Mouse (Mus musculus): ENCODE data around the gene Cwh43. TPM values are rescaled to one million over a fixed set of nuclear protein-coding genes. Genes with fewer than 3 reads are reported as not detected.

Cwh43 gene
- polyA plus RNA-seq, 1 experiment from 2014 or later, result 0.09 TPM

DNA sequence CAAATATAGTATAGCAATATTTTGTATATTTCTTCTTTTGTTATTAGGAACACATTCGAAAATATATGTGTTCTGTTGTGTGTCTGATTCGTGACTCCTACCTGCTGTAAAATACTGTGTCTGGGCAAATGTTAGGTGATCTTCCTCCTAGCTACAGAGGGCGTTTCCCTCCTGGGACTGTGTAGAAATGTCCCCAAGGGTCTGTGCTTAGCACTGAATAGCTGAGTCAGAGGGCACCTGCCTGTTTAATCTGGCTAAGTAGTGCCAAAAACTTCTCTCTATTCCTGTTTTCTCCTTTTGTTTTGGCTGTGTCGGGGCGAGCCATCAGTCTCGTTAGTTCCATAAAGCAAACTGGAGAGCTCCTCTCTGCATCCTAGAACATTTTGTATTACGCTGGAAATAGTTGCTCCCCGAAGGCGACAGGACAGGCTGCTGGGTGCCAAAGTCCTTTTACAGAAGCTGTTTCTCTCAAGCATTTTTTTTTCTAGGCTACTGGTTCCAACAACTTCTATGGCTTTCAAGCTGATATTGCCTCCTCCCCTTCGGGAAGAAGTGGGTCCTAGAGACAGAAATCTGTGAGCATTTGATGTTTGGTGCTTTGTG is 36.9 kb upstream of the Cwh43 start:
- H3K4me3 ChIP-seq (ENCODE audit: low read length), result no peak overlapping the region
- no peaks in the 10 kb centered on the region for H3K27me3 ChIP-seq (ENCODE audit: control insufficient read depth, insufficient read depth, low read length)
- no peak overlapping the region for H3K4me2 ChIP-seq (replicated peaks; ENCODE audit: low read depth, low read length)
- no peak overlapping the region for H3K9ac ChIP-seq (ENCODE audit: low read depth, low read length)
- no peak for ATAC-seq (ENCODE audit: low FRiP score, low TSS enrichment)
- H3K4me1 ChIP-seq (ENCODE audit: control insufficient read depth, insufficient read depth, low read length), result no peaks in the 10 kb centered on the region
- no peaks in the 10 kb centered on the region for H3K9me3 ChIP-seq (ENCODE audit: control insufficient read depth, low read length)
- H3K27ac ChIP-seq (ENCODE audit: low read depth, low read length), result no peak overlapping the region
- H3K36me3 ChIP-seq (ENCODE audit: control insufficient read depth, insufficient read depth, low read length), result no peaks in the 10 kb centered on the region
- WGBS, result 77% methylated on average over 10 of the region's 10 CpGs

DNA sequence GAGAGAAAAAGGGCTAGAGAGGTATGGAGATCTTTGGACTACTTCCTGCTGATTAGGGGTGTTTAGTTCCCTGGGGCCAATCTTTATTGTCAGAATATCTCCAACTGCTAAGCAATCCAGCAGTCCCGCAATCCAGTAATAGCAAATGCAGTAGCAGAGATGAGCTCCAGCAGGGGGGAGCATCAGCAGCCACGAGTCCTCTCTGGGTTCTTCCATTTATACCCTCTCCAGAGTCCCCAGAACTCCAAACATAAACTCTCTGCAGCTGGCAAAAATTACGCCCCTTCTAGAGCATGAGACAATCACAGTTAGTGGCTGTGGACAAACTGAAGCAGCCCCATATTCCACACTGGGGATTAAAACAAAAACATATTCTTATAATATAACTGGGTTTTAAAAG is 36.1 kb upstream of the Cwh43 start:
- H3K4me2 ChIP-seq (replicated peaks; ENCODE audit: low read depth, low read length), result no peak overlapping the region
- ATAC-seq (ENCODE audit: low FRiP score, low TSS enrichment), result no peak
- H3K9ac ChIP-seq (ENCODE audit: low read depth, low read length), result no peak overlapping the region
- H3K9me3 ChIP-seq (ENCODE audit: control insufficient read depth, low read length), result no peaks in the 10 kb centered on the region
- H3K4me3 ChIP-seq (ENCODE audit: low read length), result no peak overlapping the region
- H3K4me1 ChIP-seq (ENCODE audit: control insufficient read depth, insufficient read depth, low read length), result no peaks in the 10 kb centered on the region
- H3K27me3 ChIP-seq (ENCODE audit: control insufficient read depth, insufficient read depth, low read length), result no peaks in the 10 kb centered on the region
- no peaks in the 10 kb centered on the region for H3K36me3 ChIP-seq (ENCODE audit: control insufficient read depth, insufficient read depth, low read length)
- 69% methylated on average over 3 of the region's 3 CpGs for WGBS
- H3K27ac ChIP-seq (ENCODE audit: low read depth, low read length), result no peak overlapping the region

DNA sequence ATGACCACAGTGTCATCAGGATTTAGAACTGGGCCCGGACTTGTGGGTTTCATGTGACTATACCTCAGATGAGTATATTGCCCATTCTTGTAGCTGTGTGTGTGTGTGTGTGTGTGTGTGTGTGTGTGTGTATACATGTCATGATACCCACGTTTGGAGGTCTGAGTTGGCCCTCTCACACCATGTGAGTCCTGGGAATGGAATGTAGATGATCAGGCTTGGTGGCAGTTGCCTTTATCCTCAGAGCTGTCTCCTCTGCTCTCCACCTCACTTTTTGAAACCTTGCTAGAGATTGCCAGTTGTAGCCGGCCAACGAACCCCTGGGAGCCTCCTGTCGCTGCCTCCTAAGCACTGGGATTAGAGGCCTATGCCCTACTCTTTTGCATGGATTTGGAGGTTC is 33.3 kb upstream of the Cwh43 start:
- WGBS, result 73% methylated on average over 5 of the region's 5 CpGs
- no peaks in the 10 kb centered on the region for H3K27me3 ChIP-seq (ENCODE audit: control insufficient read depth, insufficient read depth, low read length)

DNA sequence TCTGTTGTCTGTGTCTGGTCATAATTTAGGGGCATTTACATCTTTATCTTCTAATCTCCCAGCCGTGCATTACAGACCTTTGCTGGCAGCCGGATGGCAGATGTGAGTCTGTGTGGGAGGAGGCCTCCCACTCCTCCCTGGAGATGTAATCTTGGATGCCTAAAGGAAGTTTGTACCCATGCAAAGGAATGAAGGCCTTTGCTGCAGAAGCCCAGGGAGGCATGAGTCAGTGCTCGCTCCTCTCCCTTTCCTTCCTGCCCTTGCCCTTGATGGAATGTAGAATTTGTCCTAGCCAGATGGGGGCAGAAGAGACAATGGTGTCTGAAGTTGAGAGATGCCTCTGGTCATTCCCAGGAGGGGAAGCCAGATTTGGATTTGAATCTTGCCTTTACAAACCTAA is 32.7 kb upstream of the Cwh43 start:
- H3K4me1 ChIP-seq (ENCODE audit: control insufficient read depth, insufficient read depth, low read length), result no peaks in the 10 kb centered on the region
- H3K27ac ChIP-seq (ENCODE audit: low read depth, low read length), result no peak overlapping the region
- ATAC-seq (ENCODE audit: low FRiP score, low TSS enrichment), result peak; percentile 45; the same call in 1 of the 2 replicates
- no peak overlapping the region for H3K4me2 ChIP-seq (replicated peaks; ENCODE audit: low read depth, low read length)
- 12% methylated on average over 3 of the region's 3 CpGs for WGBS
- no peak overlapping the region for H3K4me3 ChIP-seq (ENCODE audit: low read length)
- H3K9ac ChIP-seq (ENCODE audit: low read depth, low read length), result no peak overlapping the region
- H3K9me3 ChIP-seq (ENCODE audit: control insufficient read depth, low read length), result no peaks in the 10 kb centered on the region
- no peaks in the 10 kb centered on the region for H3K27me3 ChIP-seq (ENCODE audit: control insufficient read depth, insufficient read depth, low read length)
- H3K36me3 ChIP-seq (ENCODE audit: control insufficient read depth, insufficient read depth, low read length), result no peaks in the 10 kb centered on the region

More for the DNA sequence above, 33.3 kb upstream of the Cwh43 start:
- no peaks in the 10 kb centered on the region for H3K4me1 ChIP-seq (ENCODE audit: control insufficient read depth, insufficient read depth, low read length)
- no peaks in the 10 kb centered on the region for H3K9me3 ChIP-seq (ENCODE audit: control insufficient read depth, low read length)
- ATAC-seq (ENCODE audit: low FRiP score, low TSS enrichment), result no peak
- H3K36me3 ChIP-seq (ENCODE audit: control insufficient read depth, insufficient read depth, low read length), result no peaks in the 10 kb centered on the region
- no peak overlapping the region for H3K4me3 ChIP-seq (ENCODE audit: low read length)
- no peak overlapping the region for H3K4me2 ChIP-seq (replicated peaks; ENCODE audit: low read depth, low read length)
- no peak overlapping the region for H3K27ac ChIP-seq (ENCODE audit: low read depth, low read length)
- H3K9ac ChIP-seq (ENCODE audit: low read depth, low read length), result no peak overlapping the region

DNA sequence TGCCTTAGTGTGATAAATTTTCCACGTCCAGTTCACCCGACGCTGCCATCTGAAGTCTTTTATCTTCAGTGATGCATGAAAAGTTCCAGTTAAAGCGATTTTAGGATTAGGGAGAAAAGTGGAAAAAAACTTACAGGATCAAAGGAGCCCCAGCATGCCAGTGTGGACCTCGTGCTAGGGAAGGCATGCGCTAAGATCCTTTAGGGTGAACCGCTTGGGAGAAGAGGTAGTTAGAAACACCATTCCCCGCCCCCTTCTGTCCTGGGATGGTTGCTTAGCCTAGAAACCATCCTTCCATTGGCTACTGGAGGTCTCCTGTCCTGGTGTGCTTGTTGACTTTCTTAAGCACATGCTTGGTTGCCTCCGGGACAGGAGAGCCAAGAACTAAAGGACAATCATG is 29.8 kb upstream of the Cwh43 start:
- no peaks in the 10 kb centered on the region for H3K9me3 ChIP-seq (ENCODE audit: control insufficient read depth, low read length)
- ATAC-seq (ENCODE audit: low FRiP score, low TSS enrichment), result no peak
- no peak overlapping the region for H3K4me3 ChIP-seq (ENCODE audit: low read length)
- WGBS, result 42% methylated on average over 9 of the region's 9 CpGs
- H3K27ac ChIP-seq (ENCODE audit: low read depth, low read length), result no peak overlapping the region
- H3K27me3 ChIP-seq (ENCODE audit: control insufficient read depth, insufficient read depth, low read length), result no peaks in the 10 kb centered on the region
- H3K36me3 ChIP-seq (ENCODE audit: control insufficient read depth, insufficient read depth, low read length), result no peaks in the 10 kb centered on the region
- H3K4me2 ChIP-seq (replicated peaks; ENCODE audit: low read depth, low read length), result no peak overlapping the region
- H3K9ac ChIP-seq (ENCODE audit: low read depth, low read length), result no peak overlapping the region
- no peaks in the 10 kb centered on the region for H3K4me1 ChIP-seq (ENCODE audit: control insufficient read depth, insufficient read depth, low read length)

DNA sequence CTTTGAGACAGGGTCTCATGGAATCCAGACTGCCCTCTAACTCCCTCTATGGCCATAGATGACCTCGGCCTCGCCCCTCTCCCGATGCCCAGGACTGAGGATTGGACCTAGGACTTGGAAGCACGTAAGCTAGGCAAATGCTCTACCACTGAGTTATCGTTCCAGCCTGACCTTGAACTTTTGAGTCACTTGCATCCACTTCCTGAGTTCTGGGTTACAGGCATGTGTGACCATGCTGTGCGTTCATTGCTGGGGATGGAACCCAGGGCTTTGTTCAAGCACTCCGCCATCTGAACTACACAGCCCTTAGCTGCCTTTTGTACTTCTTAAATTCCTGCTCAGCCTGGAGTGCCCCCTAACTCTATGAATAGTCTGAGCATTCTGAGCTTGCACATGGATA is 29.4 kb upstream of the Cwh43 start:
- H3K9me3 ChIP-seq (ENCODE audit: control insufficient read depth, low read length), result no peaks in the 10 kb centered on the region
- H3K9ac ChIP-seq (ENCODE audit: low read depth, low read length), result no peak overlapping the region
- no peak overlapping the region for H3K27ac ChIP-seq (ENCODE audit: low read depth, low read length)
- no peaks in the 10 kb centered on the region for H3K27me3 ChIP-seq (ENCODE audit: control insufficient read depth, insufficient read depth, low read length)
- H3K36me3 ChIP-seq (ENCODE audit: control insufficient read depth, insufficient read depth, low read length), result no peaks in the 10 kb centered on the region
- no peak for ATAC-seq (ENCODE audit: low FRiP score, low TSS enrichment)
- no peak overlapping the region for H3K4me3 ChIP-seq (ENCODE audit: low read length)
- H3K4me1 ChIP-seq (ENCODE audit: control insufficient read depth, insufficient read depth, low read length), result no peaks in the 10 kb centered on the region
- 90% methylated on average over 7 of the region's 7 CpGs for WGBS
- H3K4me2 ChIP-seq (replicated peaks; ENCODE audit: low read depth, low read length), result no peak overlapping the region

DNA sequence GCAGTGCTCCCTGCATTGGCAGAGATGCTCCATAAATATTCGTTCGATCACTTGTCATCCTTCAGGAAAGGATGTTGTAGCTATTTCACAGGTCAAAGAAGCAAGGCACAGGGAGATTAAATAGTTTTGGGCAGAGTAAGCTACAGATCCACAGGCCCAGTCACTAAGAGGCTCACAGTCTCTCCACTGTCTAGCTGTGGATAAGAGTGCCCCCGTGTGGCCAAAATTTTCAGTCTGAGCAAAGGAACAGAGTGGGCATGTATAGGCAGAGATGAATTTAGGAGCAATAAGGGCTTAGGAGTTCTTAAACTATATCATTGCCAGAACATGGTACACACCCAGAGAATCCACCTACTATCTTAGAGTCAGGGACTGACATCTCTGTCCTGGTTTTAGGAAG is 26.0 kb upstream of the Cwh43 start:
- H3K9me3 ChIP-seq (ENCODE audit: control insufficient read depth, low read length), result no peaks in the 10 kb centered on the region
- WGBS, result 28% methylated on average over 3 of the region's 3 CpGs
- H3K27me3 ChIP-seq (ENCODE audit: control insufficient read depth, insufficient read depth, low read length), result no peaks in the 10 kb centered on the region
- H3K27ac ChIP-seq (ENCODE audit: low read depth, low read length), result no peak overlapping the region
- H3K4me3 ChIP-seq (ENCODE audit: low read length), result no peak overlapping the region
- 0 out of 2 replicates have a peak, but pooled peaks cover 2% of the 10 kb centered on the region for H3K4me1 ChIP-seq (ENCODE audit: control insufficient read depth, insufficient read depth, low read length)
- no peaks in the 10 kb centered on the region for H3K36me3 ChIP-seq (ENCODE audit: control insufficient read depth, insufficient read depth, low read length)
- H3K9ac ChIP-seq (ENCODE audit: low read depth, low read length), result no peak overlapping the region
- no peak overlapping the region for H3K4me2 ChIP-seq (replicated peaks; ENCODE audit: low read depth, low read length)
- peak; percentile 74 for ATAC-seq (ENCODE audit: low FRiP score, low TSS enrichment)

DNA sequence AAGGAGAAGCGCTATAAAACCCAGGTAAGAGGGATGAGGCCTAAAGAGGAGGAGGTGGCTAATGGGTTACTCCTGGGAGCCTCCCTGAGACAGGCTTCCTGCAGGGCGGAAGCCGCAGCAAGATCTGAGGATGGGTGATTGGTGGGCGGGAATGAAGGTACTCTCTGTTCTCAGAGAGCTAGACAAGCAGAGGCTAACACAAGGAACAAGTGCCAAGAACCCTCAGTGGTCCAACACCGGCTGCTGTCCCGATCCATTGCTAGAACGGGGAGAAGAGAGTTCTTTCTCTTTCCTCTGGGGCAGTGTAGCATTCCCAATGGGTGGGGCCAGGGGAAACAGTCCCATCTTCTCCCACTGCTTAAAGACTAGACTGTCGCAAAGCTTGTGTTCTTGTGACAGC is 25.0 kb upstream of the Cwh43 start:
- no peak overlapping the region for H3K9ac ChIP-seq (ENCODE audit: low read depth, low read length)
- H3K27me3 ChIP-seq (ENCODE audit: control insufficient read depth, insufficient read depth, low read length), result no peaks in the 10 kb centered on the region
- H3K9me3 ChIP-seq (ENCODE audit: control insufficient read depth, low read length), result no peaks in the 10 kb centered on the region
- 0 out of 2 replicates have a peak, but pooled peaks cover 2% of the 10 kb centered on the region for H3K4me1 ChIP-seq (ENCODE audit: control insufficient read depth, insufficient read depth, low read length)
- ATAC-seq (ENCODE audit: low FRiP score, low TSS enrichment), result no peak
- H3K27ac ChIP-seq (ENCODE audit: low read depth, low read length), result no peak overlapping the region
- no peak overlapping the region for H3K4me3 ChIP-seq (ENCODE audit: low read length)
- H3K36me3 ChIP-seq (ENCODE audit: control insufficient read depth, insufficient read depth, low read length), result no peaks in the 10 kb centered on the region
- no peak overlapping the region for H3K4me2 ChIP-seq (replicated peaks; ENCODE audit: low read depth, low read length)
- 43% methylated on average over 8 of the region's 8 CpGs for WGBS

DNA sequence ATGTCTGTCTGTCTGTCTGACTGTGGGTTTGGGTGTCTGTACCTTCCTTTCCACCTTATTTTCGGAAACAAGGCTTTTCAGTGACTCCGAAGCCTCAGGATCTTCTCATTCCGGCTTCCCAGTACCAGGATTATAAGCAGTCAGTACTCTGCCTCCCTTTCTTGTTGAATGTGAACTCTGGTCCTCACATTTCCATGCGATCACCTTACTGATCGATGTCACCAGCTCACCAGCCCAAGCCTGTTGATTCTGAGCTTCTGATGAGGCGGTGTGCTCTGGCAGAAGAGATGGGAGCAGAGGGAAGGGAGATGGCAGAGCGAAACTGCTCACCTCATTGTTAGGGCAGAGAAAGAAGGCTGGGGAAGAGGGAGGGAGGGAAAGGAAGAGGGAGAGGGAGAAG is 24.4 kb upstream of the Cwh43 start:
- H3K9ac ChIP-seq (ENCODE audit: low read depth, low read length), result no peak overlapping the region
- 0 out of 2 replicates have a peak, but pooled peaks cover 2% of the 10 kb centered on the region for H3K4me1 ChIP-seq (ENCODE audit: control insufficient read depth, insufficient read depth, low read length)
- no peak overlapping the region for H3K27ac ChIP-seq (ENCODE audit: low read depth, low read length)
- no peaks in the 10 kb centered on the region for H3K36me3 ChIP-seq (ENCODE audit: control insufficient read depth, insufficient read depth, low read length)
- H3K4me2 ChIP-seq (replicated peaks; ENCODE audit: low read depth, low read length), result no peak overlapping the region
- H3K27me3 ChIP-seq (ENCODE audit: control insufficient read depth, insufficient read depth, low read length), result no peaks in the 10 kb centered on the region
- ATAC-seq (ENCODE audit: low FRiP score, low TSS enrichment), result no peak
- no peaks in the 10 kb centered on the region for H3K9me3 ChIP-seq (ENCODE audit: control insufficient read depth, low read length)
- 80% methylated on average over 7 of the region's 7 CpGs for WGBS
- H3K4me3 ChIP-seq (ENCODE audit: low read length), result no peak overlapping the region

Data from kidney, embryonic 14.5 days (tissue).